Mouse (Mus musculus) CH12.LX (cell line): ENCODE measurements around the gene Adam11.

Experiments
- CHD2 ChIP-seq: IDR thresholded peaks from 2 replicates; pipeline ENCODE4 v1.6.1; 2011; ENCODE audit warnings: low read length, improper control_type of control experiment
- CTCF ChIP-seq, 2 experiments: IDR thresholded peaks in 1 of 2; conservative IDR thresholded peaks in 1 of 2; 2 replicates each; pipeline ENCODE4 v1.5.1; 2011 to 2012; ENCODE audit warnings: low read depth in 2 of 2, low read length in 2 of 2, improper control_type of control experiment in 1 of 2, inconsistent platforms in 1 of 2, mild to moderate bottlenecking in 1 of 2, moderate library complexity in 1 of 2
- MAFK ChIP-seq: IDR thresholded peaks from 2 replicates; pipeline ENCODE4 v1.6.1; 2011; ENCODE audit warnings: low read length, improper control_type of control experiment; ENCODE audit not compliant: insufficient replicate concordance
- POLR2A ChIP-seq: IDR thresholded peaks from 2 replicates; pipeline ENCODE4 v1.6.1; 2011; ENCODE audit warnings: low read depth, mild to moderate bottlenecking, improper control_type of control experiment, low read length
- POLR2AphosphoS2 ChIP-seq: IDR thresholded peaks from 2 replicates; pipeline ENCODE4 v1.6.1; 2011; ENCODE audit warnings: low read depth, low read length, improper control_type of control experiment
- RCOR1 ChIP-seq: conservative IDR thresholded peaks from 2 replicates; pipeline ENCODE4 v1.6.1; 2012; ENCODE audit warnings: low read depth, mild to moderate bottlenecking, inconsistent platforms, low read length, improper control_type of control experiment
- ZKSCAN1 ChIP-seq: IDR thresholded peaks from 2 replicates; pipeline ENCODE4 v1.6.1; 2012; ENCODE audit warnings: low read depth, inconsistent platforms, low read length, improper control_type of control experiment, borderline replicate concordance
- ZNF384 ChIP-seq: IDR thresholded peaks from 2 replicates; pipeline ENCODE4 v1.6.1; 2012; ENCODE audit warnings: low read depth, low read length, improper control_type of control experiment, inconsistent platforms

DNA sequence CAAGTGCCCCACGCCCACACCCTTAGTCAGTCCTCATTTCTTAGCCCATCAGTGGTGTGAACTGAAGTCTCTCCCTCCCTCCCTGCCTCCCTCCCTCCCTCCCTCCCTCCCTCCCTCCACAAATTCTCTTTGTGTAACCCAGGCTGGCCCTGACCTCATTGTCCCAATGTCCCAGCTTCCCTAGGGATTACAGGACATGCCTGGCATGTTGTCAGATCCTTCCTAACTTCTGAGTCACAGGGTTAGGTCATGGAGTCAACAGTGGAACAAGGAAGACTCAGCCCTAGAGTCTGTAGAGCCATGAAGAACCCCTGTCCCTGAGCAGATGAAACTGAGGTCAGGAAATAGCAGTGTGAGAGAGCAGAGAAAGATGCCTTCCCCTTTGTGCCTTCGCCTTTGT lies 11.5 kb upstream of the Adam11 start:
- no peak for TF ChIP-seq POLR2A
- no peak for TF ChIP-seq POLR2AphosphoS2
- no peak for TF ChIP-seq CTCF (conservative IDR thresholded peaks at IDR 0.05 in 1 of 2, IDR thresholded peaks at IDR 0.05 in 1 of 2; ENCODE audit: low read depth in 2 of 2, low read length in 2 of 2)
- no peak for TF ChIP-seq MAFK
- TF ChIP-seq ZKSCAN1: no peak
- TF ChIP-seq ZNF384: no peak
- no peak for TF ChIP-seq RCOR1
- no peak for TF ChIP-seq CHD2
